Mouse (Mus musculus): ENCODE results near the gene Eef2. TPM values are rescaled to one million over a fixed set of nuclear protein-coding genes. Genes with fewer than 3 reads are reported as not detected.

The Eef2 gene
- polyA plus RNA-seq, 1 experiment from 2014 or later, result 479 TPM

- no peak overlapping the region for H3K9ac ChIP-seq (replicated peaks; ENCODE audit: low read length)
- no peak overlapping the region for H3K4me2 ChIP-seq (ENCODE audit: low read length)
- DNase-seq (no peak), ATAC-seq (ENCODE audit: low FRiP score, low TSS enrichment) (no peak)
- peaks cover 9% of the 10 kb centered on the region for H3K36me3 ChIP-seq (ENCODE audit: control insufficient read depth, insufficient read depth, low read length)
- 87% methylated on average over 13 of the region's 13 CpGs for WGBS
- no peaks in the 10 kb centered on the region for H3K9me3 ChIP-seq (ENCODE audit: control insufficient read depth, low read length)
- H3K27ac ChIP-seq (replicated peaks; ENCODE audit: low read depth, low read length), result no peak overlapping the region
- H3K4me3 ChIP-seq (replicated peaks; ENCODE audit: low read depth, low read length), result no peak overlapping the region
- no peaks in the 10 kb centered on the region for H3K4me1 ChIP-seq (ENCODE audit: control insufficient read depth, insufficient read depth, low read length)
- H3K27me3 ChIP-seq (ENCODE audit: control insufficient read depth, insufficient read depth, low read length), result peaks cover 15% of the 10 kb centered on the region; the same call in 1 of the 2 replicates
Measured at GRCm38 (mm10) chr10:81200141-81200540, 23.7 kb downstream of the Eef2 start.

- H3K9ac ChIP-seq (replicated peaks; ENCODE audit: low read length), result no peak overlapping the region
- DNase-seq (no peak), ATAC-seq (ENCODE audit: low FRiP score, low TSS enrichment) (no peak)
- peaks cover 14% of the 10 kb centered on the region for H3K36me3 ChIP-seq (ENCODE audit: control insufficient read depth, insufficient read depth, low read length)
- no peaks in the 10 kb centered on the region for H3K9me3 ChIP-seq (ENCODE audit: control insufficient read depth, low read length)
- no peaks in the 10 kb centered on the region for H3K4me1 ChIP-seq (ENCODE audit: control insufficient read depth, insufficient read depth, low read length)
- whole genome bisulfite sequencing, result 80% methylated on average over 20 of the region's 20 CpGs
- no peak overlapping the region for H3K4me3 ChIP-seq (replicated peaks; ENCODE audit: low read depth, low read length)
- H3K4me2 ChIP-seq (ENCODE audit: low read length), result no peak overlapping the region
- H3K27me3 ChIP-seq (ENCODE audit: control insufficient read depth, insufficient read depth, low read length), result peaks cover 10% of the 10 kb centered on the region; the same call in 1 of the 2 replicates
- H3K27ac ChIP-seq (replicated peaks; ENCODE audit: low read depth, low read length), result no peak overlapping the region
Measured at GRCm38 (mm10) chr10:81200605-81201287, 24.3 kb downstream of the Eef2 start.

GRCm38 (mm10) chr10:81201807-81202758 lies 25.7 kb downstream of the Eef2 start, which contains the start of gene Nmrk2:
Nmrk2 (minus strand) TSS chr10:81202051.
- 56% methylated on average over 13 of the region's 13 CpGs for WGBS
- no peak within 1 kb of the TSS for H3K9ac ChIP-seq (replicated peaks; ENCODE audit: low read length)
- no peak within 1 kb of the TSS for H3K4me3 ChIP-seq (replicated peaks; ENCODE audit: low read depth, low read length)
- no peak within 1 kb of the TSS for H3K4me2 ChIP-seq (ENCODE audit: low read length)
- ATAC-seq (ENCODE audit: low FRiP score, low TSS enrichment) (no peak), DNase-seq (no peak)
- H3K27me3 ChIP-seq (ENCODE audit: control insufficient read depth, insufficient read depth, low read length), result no peaks in the 10 kb centered on the region
- no peak within 1 kb of the TSS for H3K27ac ChIP-seq (replicated peaks; ENCODE audit: low read depth, low read length)
- peaks cover 26% of the 10 kb centered on the region for H3K36me3 ChIP-seq (ENCODE audit: control insufficient read depth, insufficient read depth, low read length)
- H3K4me1 ChIP-seq (ENCODE audit: control insufficient read depth, insufficient read depth, low read length), result no peaks in the 10 kb centered on the region
- no peaks in the 10 kb centered on the region for H3K9me3 ChIP-seq (ENCODE audit: control insufficient read depth, low read length)

GRCm38 (mm10) chr10:81202978-81203720 lies 26.7 kb downstream of the Eef2 start:
- no peaks in the 10 kb centered on the region for H3K4me1 ChIP-seq (ENCODE audit: control insufficient read depth, insufficient read depth, low read length)
- no peaks in the 10 kb centered on the region for H3K27me3 ChIP-seq (ENCODE audit: control insufficient read depth, insufficient read depth, low read length)
- H3K9me3 ChIP-seq (ENCODE audit: control insufficient read depth, low read length), result no peaks in the 10 kb centered on the region
- ATAC-seq (ENCODE audit: low FRiP score, low TSS enrichment) (no peak), DNase-seq (no peak)
- H3K27ac ChIP-seq (replicated peaks; ENCODE audit: low read depth, low read length), result peak overlapping the region; percentile 41
- H3K9ac ChIP-seq (replicated peaks; ENCODE audit: low read length), result no peak overlapping the region
- H3K36me3 ChIP-seq (ENCODE audit: control insufficient read depth, insufficient read depth, low read length), result peaks cover 36% of the 10 kb centered on the region
- no peak overlapping the region for H3K4me3 ChIP-seq (replicated peaks; ENCODE audit: low read depth, low read length)
- 71% methylated on average over 8 of the region's 8 CpGs for WGBS
- H3K4me2 ChIP-seq (ENCODE audit: low read length), result no peak overlapping the region

- no peak for DNase-seq
- Histone ChIP-seq H3K36me3 (ENCODE audit: control insufficient read depth, insufficient read depth, low read length) (peaks cover 44% of the 10 kb centered on the region), H3K4me2 (ENCODE audit: low read length) (no peak overlapping the region), H3K9me3 (ENCODE audit: control insufficient read depth, low read length) (no peaks in the 10 kb centered on the region), H3K9ac (replicated peaks; ENCODE audit: low read length) (no peak overlapping the region), H3K27ac (replicated peaks; ENCODE audit: low read depth, low read length) (peak overlapping the region; percentile 41; the same call in 1 of the 2 replicates), H3K27me3 (ENCODE audit: control insufficient read depth, insufficient read depth, low read length) (no peaks in the 10 kb centered on the region), H3K4me1 (ENCODE audit: control insufficient read depth, insufficient read depth, low read length) (no peaks in the 10 kb centered on the region), H3K4me3 (replicated peaks; ENCODE audit: low read depth, low read length) (no peak overlapping the region)
- 64% methylated on average over 4 of the region's 4 CpGs for WGBS
- ATAC-seq (ENCODE audit: low FRiP score, low TSS enrichment), result no peak
Measured at GRCm38 (mm10) chr10:81204137-81204536, 27.7 kb downstream of the Eef2 start.

- Histone ChIP-seq H3K27ac (replicated peaks; ENCODE audit: low read depth, low read length) (no peak overlapping the region), H3K9ac (replicated peaks; ENCODE audit: low read length) (no peak overlapping the region), H3K4me1 (ENCODE audit: control insufficient read depth, insufficient read depth, low read length) (no peaks in the 10 kb centered on the region), H3K4me3 (replicated peaks; ENCODE audit: low read depth, low read length) (no peak overlapping the region), H3K36me3 (ENCODE audit: control insufficient read depth, insufficient read depth, low read length) (peaks cover 93% of the 10 kb centered on the region), H3K4me2 (ENCODE audit: low read length) (no peak overlapping the region), H3K9me3 (ENCODE audit: control insufficient read depth, low read length) (0 out of 2 replicates have a peak, but pooled peaks cover 3% of the 10 kb centered on the region), H3K27me3 (ENCODE audit: control insufficient read depth, insufficient read depth, low read length) (no peaks in the 10 kb centered on the region)
- no peak for ATAC-seq (ENCODE audit: low FRiP score, low TSS enrichment)
- 97% methylated on average over 5 of the region's 5 CpGs for WGBS
- DNase-seq, result peak; percentile 18
Measured at GRCm38 (mm10) chr10:81210154-81210553, 33.7 kb downstream of the Eef2 start.

- Histone ChIP-seq H3K36me3 (ENCODE audit: control insufficient read depth, insufficient read depth, low read length) (peaks cover 92% of the 10 kb centered on the region), H3K27me3 (ENCODE audit: control insufficient read depth, insufficient read depth, low read length) (no peaks in the 10 kb centered on the region), H3K4me3 (replicated peaks; ENCODE audit: low read depth, low read length) (no peak overlapping the region), H3K27ac (replicated peaks; ENCODE audit: low read depth, low read length) (no peak overlapping the region), H3K9ac (replicated peaks; ENCODE audit: low read length) (no peak overlapping the region), H3K9me3 (ENCODE audit: control insufficient read depth, low read length) (no peaks in the 10 kb centered on the region), H3K4me2 (ENCODE audit: low read length) (no peak overlapping the region), H3K4me1 (ENCODE audit: control insufficient read depth, insufficient read depth, low read length) (no peaks in the 10 kb centered on the region)
- 99% methylated on average over 6 of the region's 6 CpGs for WGBS
- ATAC-seq (ENCODE audit: low FRiP score, low TSS enrichment), result no peak
- DNase-seq, result no peak
Measured at GRCm38 (mm10) chr10:81216260-81216659, 39.8 kb downstream of the Eef2 start.

GRCm38 (mm10) chr10:81216810-81217209 lies 40.4 kb downstream of the Eef2 start:
- Histone ChIP-seq H3K9ac (replicated peaks; ENCODE audit: low read length) (no peak overlapping the region), H3K4me2 (ENCODE audit: low read length) (no peak overlapping the region), H3K27me3 (ENCODE audit: control insufficient read depth, insufficient read depth, low read length) (no peaks in the 10 kb centered on the region), H3K9me3 (ENCODE audit: control insufficient read depth, low read length) (no peaks in the 10 kb centered on the region), H3K4me1 (ENCODE audit: control insufficient read depth, insufficient read depth, low read length) (no peaks in the 10 kb centered on the region), H3K27ac (replicated peaks; ENCODE audit: low read depth, low read length) (no peak overlapping the region), H3K4me3 (replicated peaks; ENCODE audit: low read depth, low read length) (no peak overlapping the region), H3K36me3 (ENCODE audit: control insufficient read depth, insufficient read depth, low read length) (peaks cover 92% of the 10 kb centered on the region)
- 86% methylated on average over 6 of the region's 6 CpGs for WGBS
- DNase-seq, result no peak
- ATAC-seq (ENCODE audit: low FRiP score, low TSS enrichment), result no peak
